Mouse (Mus musculus) hindbrain, postnatal 0 days (tissue): ENCODE measurements around the gene Golga5. TPM values are rescaled to one million over a fixed set of nuclear protein-coding genes. Genes with fewer than 3 reads are reported as not detected.

ENCODE experiments used
- ATAC-seq: fragments of 200-750 bp; cut with Nextera tagmentation; 2 replicates; pipeline ENCODE4 v1.8.0; 2017; ENCODE audit warnings: mild to moderate bottlenecking, moderate TSS enrichment, moderate library complexity
- DNase-seq: peaks from one replicate; pipeline ENCODE4 v3.0.0-alpha.2; 2015; ENCODE audit warnings: low spot score
- H3K27ac ChIP-seq: fragments of 300-500 bp; sonication (generic); 2 replicates; pipeline ENCODE4 v1.5.1; 2014; ENCODE audit warnings: mild to moderate bottlenecking
- H3K27me3 ChIP-seq: fragments of 300-500 bp; sonication (generic); 2 replicates; pipeline ENCODE4 v1.6.1; 2014; ENCODE audit warnings: low read length, mixed read lengths; ENCODE audit not compliant: insufficient read depth
- H3K36me3 ChIP-seq: fragments of 300-500 bp; sonication (generic); 2 replicates; pipeline ENCODE4 v1.6.1; 2014; ENCODE audit warnings: low read length, mixed read lengths; ENCODE audit not compliant: insufficient read depth
- H3K4me1 ChIP-seq: fragments of 300-500 bp; sonication (generic); 2 replicates; pipeline ENCODE4 v1.6.1; 2014; ENCODE audit warnings: antibody characterized with exemption, low read length, mixed read lengths; ENCODE audit not compliant: insufficient read depth
- H3K4me2 ChIP-seq: fragments of 300-500 bp; sonication (generic); 2 replicates; pipeline ENCODE4 v1.6.1; 2014; ENCODE audit warnings: low read depth, mild to moderate bottlenecking, low read length, moderate library complexity, mixed read lengths
- H3K4me3 ChIP-seq: fragments of 300-500 bp; sonication (generic); 2 replicates; pipeline ENCODE4 v1.5.1; 2014; ENCODE audit warnings: low read length
- H3K9ac ChIP-seq: fragments of 300-500 bp; sonication (generic); replicated peaks from 2 replicates; pipeline ENCODE4 v1.6.1; 2014; ENCODE audit warnings: mild to moderate bottlenecking, low read length, moderate library complexity, mixed read lengths
- H3K9me3 ChIP-seq: fragments of 300-500 bp; sonication (generic); 2 replicates; pipeline ENCODE4 v1.6.1; 2016; ENCODE audit warnings: low read length, mixed read lengths
- CTCF ChIP-seq: IDR thresholded peaks from 2 replicates; pipeline ENCODE4 v1.5.1; 2016; ENCODE audit warnings: antibody characterized with exemption, control low read depth, low read depth
- WGBS: fragments of 180-500 bp; shearing (Covaris S2); extraction: QIAGEN DNeasy Blood & Tissue Kit; methylation state at CpG from one replicate; pipeline ENCODE4 v1.1.7; 2014; 5-methylcytosine and 5-hydroxymethylcytosine counted together
- polyA plus RNA-seq: library from polyadenylated mRNA; unstranded; fragments of >200 nt; fragmentation: Nextera tagmentation; extraction: Ambion mirVana; gene quantifications from 2 replicates; pipeline ENCODE4 v1.2.1, GENCODE M21; 2015
- total RNA-seq: library from RNA; depleted of rRNA; stranded (reverse); fragments of >200 nt; gene quantifications from 2 replicates; pipeline ENCODE4 v1.2.3, GENCODE M21; 2014

Golga5 gene
- total and polyA plus RNA-seq, 2 experiments from 2014 or later, result 23.2 to 24.3 TPM

GRCm38 (mm10) chr12:102521777-102522319, 52.9 kb downstream of the Golga5 start:
- Histone ChIP-seq H3K4me2 (no peak overlapping the region), H3K36me3 (no peaks in the 10 kb centered on the region), H3K27ac (peak overlapping the region; percentile 68), H3K4me3 (no peak overlapping the region), H3K9ac (no peak overlapping the region), H3K4me1 (peaks cover 5% of the 10 kb centered on the region; the same call in 1 of the 2 replicates), H3K9me3 (no peaks in the 10 kb centered on the region), H3K27me3 (no peaks in the 10 kb centered on the region)
- WGBS, result 21% methylated on average over 13 of the region's 13 CpGs
- ATAC-seq (peak; percentile 73), DNase-seq (peak; percentile 75)
- no peak for TF ChIP-seq CTCF

- Histone ChIP-seq H3K27ac (no peak overlapping the region), H3K9ac (no peak overlapping the region), H3K27me3 (no peaks in the 10 kb centered on the region), H3K9me3 (no peaks in the 10 kb centered on the region), H3K36me3 (no peaks in the 10 kb centered on the region), H3K4me3 (no peak overlapping the region), H3K4me2 (no peak overlapping the region), H3K4me1 (peaks cover 5% of the 10 kb centered on the region; the same call in 1 of the 2 replicates)
- 49% methylated on average over 3 of the region's 3 CpGs for WGBS
- no peak for TF ChIP-seq CTCF
- ATAC-seq (no peak), DNase-seq (no peak)
These were observed 55.3 kb downstream of the Golga5 start for GRCm38 (mm10) chr12:102524216-102524615.

- H3K4me2 ChIP-seq, result no peak overlapping the region
- no peaks in the 10 kb centered on the region for H3K9me3 ChIP-seq
- TF ChIP-seq CTCF, result peak; percentile 54
- no peaks in the 10 kb centered on the region for H3K27me3 ChIP-seq
- no peaks in the 10 kb centered on the region for H3K36me3 ChIP-seq
- no peak overlapping the region for H3K9ac ChIP-seq
- H3K4me3 ChIP-seq, result no peak overlapping the region
- peaks cover 5% of the 10 kb centered on the region; the same call in 1 of the 2 replicates for H3K4me1 ChIP-seq
- ATAC-seq (peak; percentile 46; the same call in 1 of the 2 replicates), DNase-seq (peak; percentile 77)
- 17% methylated on average over 6 of the region's 6 CpGs for WGBS
- H3K27ac ChIP-seq, result no peak overlapping the region
These were observed 55.8 kb downstream of the Golga5 start for GRCm38 (mm10) chr12:102524760-102525159.

DNA sequence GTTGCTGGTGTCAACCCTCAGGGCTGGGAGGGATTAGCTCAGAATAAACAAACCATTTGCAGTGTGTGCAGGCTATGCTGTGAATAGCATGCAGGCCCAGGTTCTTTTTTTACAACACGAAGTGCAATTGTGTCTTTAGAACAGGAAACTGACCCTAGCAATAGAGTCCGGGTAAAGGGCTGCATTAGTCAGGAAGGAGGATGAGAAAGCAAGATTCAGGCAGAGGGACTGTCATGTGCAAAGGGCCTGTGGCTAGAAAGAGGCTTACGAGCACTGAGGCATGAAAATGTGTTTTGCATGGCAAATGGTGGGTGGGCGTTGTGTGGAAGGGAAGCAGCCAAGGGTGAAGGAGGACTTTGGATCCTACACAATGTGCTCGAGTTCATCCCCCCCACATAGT, 59.1 kb downstream of the Golga5 start:
- TF ChIP-seq CTCF, result no peak
- Histone ChIP-seq H3K4me3 (no peak overlapping the region), H3K9ac (no peak overlapping the region), H3K4me1 (no peaks in the 10 kb centered on the region), H3K36me3 (no peaks in the 10 kb centered on the region), H3K4me2 (no peak overlapping the region), H3K27me3 (no peaks in the 10 kb centered on the region), H3K27ac (no peak overlapping the region), H3K9me3 (no peaks in the 10 kb centered on the region)
- 72% methylated on average over 5 of the region's 5 CpGs for WGBS
- no peak for DNase-seq
- ATAC-seq, result no peak

DNA sequence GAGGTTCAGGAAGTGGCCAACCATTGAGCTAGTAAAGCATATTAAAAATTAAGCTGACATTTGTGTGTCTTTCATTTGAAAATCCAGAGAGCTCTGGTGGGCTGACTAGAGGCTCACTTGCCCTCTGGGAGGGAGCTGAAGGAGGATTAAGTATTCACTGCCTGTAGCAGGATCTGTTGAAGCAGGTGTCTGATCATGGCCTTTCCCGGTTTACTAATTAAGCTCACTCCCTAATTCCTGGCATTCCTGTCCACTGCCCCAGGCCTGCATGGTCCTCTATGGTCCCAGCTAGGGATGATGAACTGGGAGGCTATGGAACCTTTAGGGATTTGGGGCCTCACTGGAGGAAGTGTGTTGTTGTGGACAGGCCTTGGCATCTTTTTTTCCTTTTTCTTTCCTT, 66.9 kb downstream of the Golga5 start:
- Histone ChIP-seq H3K9ac (no peak overlapping the region), H3K27me3 (no peaks in the 10 kb centered on the region), H3K27ac (no peak overlapping the region), H3K4me3 (no peak overlapping the region), H3K9me3 (no peaks in the 10 kb centered on the region), H3K36me3 (no peaks in the 10 kb centered on the region), H3K4me2 (no peak overlapping the region), H3K4me1 (no peaks in the 10 kb centered on the region)
- ATAC-seq, result no peak
- 37% methylated on average over 1 of the region's 1 CpGs for WGBS
- no peak for DNase-seq
- no peak for TF ChIP-seq CTCF

DNA sequence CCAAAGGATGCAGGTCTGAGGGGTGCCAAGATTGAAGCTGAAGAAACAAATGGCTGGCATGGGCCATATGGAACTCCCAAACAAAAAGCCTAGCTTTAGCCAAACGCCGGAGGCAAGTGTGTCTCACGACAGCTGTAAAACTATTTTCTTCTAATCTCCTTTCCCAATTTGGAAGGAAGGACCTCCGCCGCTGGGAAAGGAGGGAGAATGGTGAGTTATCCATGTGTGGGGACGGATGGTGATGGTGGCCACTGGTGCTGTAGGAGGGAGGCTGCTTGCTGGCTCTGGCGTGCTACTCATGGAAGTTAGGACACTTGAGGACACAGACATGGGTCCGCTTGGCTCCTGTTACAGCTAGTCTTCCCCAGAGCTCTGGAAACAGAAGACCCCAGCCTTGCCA, 71.3 kb downstream of the Golga5 start:
- Histone ChIP-seq H3K27me3 (no peaks in the 10 kb centered on the region), H3K36me3 (no peaks in the 10 kb centered on the region), H3K4me2 (no peak overlapping the region), H3K4me1 (no peaks in the 10 kb centered on the region), H3K9ac (no peak overlapping the region), H3K27ac (no peak overlapping the region), H3K9me3 (no peaks in the 10 kb centered on the region), H3K4me3 (no peak overlapping the region)
- TF ChIP-seq CTCF, result no peak
- ATAC-seq, result no peak
- DNase-seq, result no peak
- WGBS, result 62% methylated on average over 8 of the region's 8 CpGs

DNA sequence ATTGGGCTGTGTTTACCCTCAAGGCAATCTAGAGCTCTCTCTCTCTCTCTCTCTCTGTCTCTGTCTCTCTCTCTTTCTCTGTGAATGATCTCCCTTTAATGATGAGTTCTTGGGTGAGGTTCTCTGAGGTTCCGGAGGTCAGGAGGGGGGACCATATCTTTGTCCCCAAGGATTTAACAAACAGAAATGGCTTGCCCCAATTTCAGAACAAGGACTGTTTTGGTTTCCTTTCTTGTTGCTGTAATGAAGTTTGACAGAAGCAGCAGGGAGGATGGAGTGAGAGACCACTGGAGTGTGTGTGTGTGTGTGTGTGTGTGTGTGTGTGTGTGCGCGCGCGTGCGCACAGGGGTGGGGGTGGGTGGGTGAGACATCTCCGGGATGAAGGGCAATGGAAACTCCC, 72.2 kb downstream of the Golga5 start:
- DNase-seq (no peak), ATAC-seq (no peak)
- no peak overlapping the region for H3K4me2 ChIP-seq
- no peak overlapping the region for H3K9ac ChIP-seq
- H3K27me3 ChIP-seq, result no peaks in the 10 kb centered on the region
- H3K27ac ChIP-seq, result no peak overlapping the region
- whole genome bisulfite sequencing, result 99% methylated on average over 7 of the region's 7 CpGs
- TF ChIP-seq CTCF, result no peak
- no peaks in the 10 kb centered on the region for H3K9me3 ChIP-seq
- no peaks in the 10 kb centered on the region for H3K36me3 ChIP-seq
- H3K4me3 ChIP-seq, result no peak overlapping the region
- H3K4me1 ChIP-seq, result no peaks in the 10 kb centered on the region
